Mouse (Mus musculus): Measurements from ENCODE around the gene N4bp2l1. TPM values are rescaled to one million over a fixed set of nuclear protein-coding genes. Genes with fewer than 3 reads are reported as not detected.

Gene N4bp2l1
- total and polyA plus RNA-seq, 2 experiments = 48.2 to 81.9 TPM

GRCm38 (mm10) chr5:150522867-150523234, 74.1 kb downstream of the N4bp2l1 start:
- H3K4me1 ChIP-seq (ENCODE audit: control insufficient read depth, insufficient read depth, low read length) = no peaks in the 10 kb centered on the region
- no peaks in the 10 kb centered on the region for H3K27me3 ChIP-seq (ENCODE audit: control insufficient read depth, insufficient read depth, low read length)
- H3K9ac ChIP-seq (ENCODE audit: low read depth, low read length) = peak overlapping the region; percentile 92
- H3K27ac ChIP-seq (replicated peaks; ENCODE audit: insufficient read depth, low read depth, low read length) = peak overlapping the region; percentile 59
- 4% methylated on average over 11 of the region's 11 CpGs for WGBS
- H3K79me2 ChIP-seq (ENCODE audit: control insufficient read depth, insufficient read depth, low read length) = no peaks in the 10 kb centered on the region
- H3K4me3 ChIP-seq (ENCODE audit: insufficient read depth, low read depth, low read length) = peak overlapping the region; percentile 89
- H3K36me3 ChIP-seq (ENCODE audit: control insufficient read depth, insufficient read depth, low read length) = no peaks in the 10 kb centered on the region
- TF ChIP-seq POLR2A (IDR thresholded peaks at IDR 0.05; ENCODE audit: extremely low read depth, insufficient read depth, low read length) (no peak), CTCF (IDR thresholded peaks at IDR 0.05; ENCODE audit: low read depth, low read length) (no peak)
- peak; percentile 40 for DNase-seq (ENCODE audit: extremely low read depth, low read depth, low spot score)

- peak; percentile 38; the same call in 1 of the 2 replicates for TF ChIP-seq POLR2A (IDR thresholded peaks at IDR 0.05; ENCODE audit: extremely low read depth, insufficient read depth, low read length)
- no peak for TF ChIP-seq CTCF (IDR thresholded peaks at IDR 0.05; ENCODE audit: low read depth, low read length)
- WGBS = 3% methylated on average over 61 of the region's 63 CpGs
- no peaks in the 10 kb centered on the region for H3K4me1 ChIP-seq (ENCODE audit: control insufficient read depth, insufficient read depth, low read length)
- peak within 1 kb of the TSS; percentile 89 for H3K4me3 ChIP-seq (ENCODE audit: insufficient read depth, low read depth, low read length)
- H3K27ac ChIP-seq (replicated peaks; ENCODE audit: insufficient read depth, low read depth, low read length) = peak within 1 kb of the TSS; percentile 59
- no peaks in the 10 kb centered on the region for H3K36me3 ChIP-seq (ENCODE audit: control insufficient read depth, insufficient read depth, low read length)
- H3K27me3 ChIP-seq (ENCODE audit: control insufficient read depth, insufficient read depth, low read length) = no peaks in the 10 kb centered on the region
- H3K9ac ChIP-seq (ENCODE audit: low read depth, low read length) = peak within 1 kb of the TSS; percentile 92
- no peaks in the 10 kb centered on the region for H3K79me2 ChIP-seq (ENCODE audit: control insufficient read depth, insufficient read depth, low read length)
- peak; percentile 64 for DNase-seq (ENCODE audit: extremely low read depth, low read depth, low spot score)
Observed at GRCm38 (mm10) chr5:150521937-150522866, 74.8 kb downstream of the N4bp2l1 start, which contains the start of gene Brca2. TSS of gene Brca2 (plus strand) at chr5:150522630.

Other genes with a start within 250 kb of the N4bp2l1 start
- not detected in 2 replicates for gene Zar1l, start 79.0 kb downstream of the N4bp2l1 start, total RNA-seq (2014; rRNA removed)
- not detected in 2 replicates for gene Zar1l, start 79.0 kb downstream of the N4bp2l1 start, polyA plus RNA-seq (2012; rRNA removed)
- 2.6 and 3.2 TPM in 2 replicates for gene Brca2, start 74.6 kb downstream of the N4bp2l1 start, total RNA-seq (2014; rRNA removed)
- gene Brca2, start 74.6 kb downstream of the N4bp2l1 start, polyA plus RNA-seq (2012; rRNA removed) = 0.62 and 0.86 TPM in 2 replicates
- gene N4bp2l2, start 69.0 kb upstream of the N4bp2l1 start, total RNA-seq (2014; rRNA removed) = 32.0 and 60.5 TPM in 2 replicates
- 5.1 and 6.9 TPM in 2 replicates for gene N4bp2l2, start 69.0 kb upstream of the N4bp2l1 start, polyA plus RNA-seq (2012; rRNA removed)
- gene Pds5b, start 76.6 kb upstream of the N4bp2l1 start, total RNA-seq (2014; rRNA removed) = 12.4 and 16.2 TPM in 2 replicates
- 1.2 and 1.6 TPM in 2 replicates for gene Pds5b, start 76.6 kb upstream of the N4bp2l1 start, polyA plus RNA-seq (2012; rRNA removed)